Mouse (Mus musculus) left cerebral cortex, adult 2 months (tissue): ENCODE measurements at regions not wholly inside any gene's neighbourhood (a gene's known extent, or its start where the extent isn't known, plus 50 kb on each side); places are given as distances from the start of the nearest gene placed in this dataset.

Experiments
- DNase-seq, 2 experiments: peaks; one replicate each; pipeline ENCODE4 v3.0.0; 2021 to 2022; ENCODE audit warnings: low spot score in 2 of 2, mixed read lengths in 1 of 2; ENCODE audit errors: extremely low spot score in 1 of 2
- H3K27ac ChIP-seq: fragments of 200-600 bp; 2 replicates; pipeline ENCODE4 v1.8.1; 2022
- H3K4me3 ChIP-seq: fragments of 200-600 bp; 2 replicates; pipeline ENCODE4 v1.8.1; 2022
- CTCF ChIP-seq: fragments of 200-600 bp; IDR thresholded peaks from 2 replicates; pipeline ENCODE4 v1.8.1; 2022; ENCODE audit warnings: antibody characterized with exemption, mild to moderate bottlenecking, moderate library complexity
- intact Hi-C: fragments of 180-260 bp; cut with DNase I; formaldehyde crosslinking; loops from one replicate; pipeline ENCODE4 v1.15.1; 2025
- microRNA-seq, 2 experiments: library from miRNA; unstranded; fragments of <30 nt; microRNA quantifications; one replicate each; pipeline ENCODE4 v1.2.0; 2021

DNA sequence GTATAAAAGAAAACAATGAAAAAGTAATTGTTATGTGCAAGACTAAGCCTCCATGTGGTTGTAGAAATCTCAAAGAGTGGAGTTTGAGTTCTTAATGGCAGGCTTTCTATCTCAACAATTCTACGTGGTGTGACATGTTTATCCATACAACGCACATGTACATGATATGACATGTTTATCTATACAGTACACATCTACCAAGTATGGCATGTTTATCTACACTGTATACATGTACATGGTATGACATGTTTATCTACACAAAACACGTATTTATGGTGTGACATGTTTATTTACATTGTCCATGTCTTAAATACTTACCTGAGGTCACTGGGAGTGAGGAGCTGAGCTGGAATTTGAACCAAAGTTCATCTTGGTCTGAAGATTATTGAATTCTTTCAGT is 57.4 kb upstream of the Dapk1 start:
- no peak overlapping the region for H3K4me3 ChIP-seq
- no peak overlapping the region for H3K27ac ChIP-seq
- no peak for DNase-seq
- intact Hi-C loops: no loop called here
- TF ChIP-seq CTCF: no peak

DNA sequence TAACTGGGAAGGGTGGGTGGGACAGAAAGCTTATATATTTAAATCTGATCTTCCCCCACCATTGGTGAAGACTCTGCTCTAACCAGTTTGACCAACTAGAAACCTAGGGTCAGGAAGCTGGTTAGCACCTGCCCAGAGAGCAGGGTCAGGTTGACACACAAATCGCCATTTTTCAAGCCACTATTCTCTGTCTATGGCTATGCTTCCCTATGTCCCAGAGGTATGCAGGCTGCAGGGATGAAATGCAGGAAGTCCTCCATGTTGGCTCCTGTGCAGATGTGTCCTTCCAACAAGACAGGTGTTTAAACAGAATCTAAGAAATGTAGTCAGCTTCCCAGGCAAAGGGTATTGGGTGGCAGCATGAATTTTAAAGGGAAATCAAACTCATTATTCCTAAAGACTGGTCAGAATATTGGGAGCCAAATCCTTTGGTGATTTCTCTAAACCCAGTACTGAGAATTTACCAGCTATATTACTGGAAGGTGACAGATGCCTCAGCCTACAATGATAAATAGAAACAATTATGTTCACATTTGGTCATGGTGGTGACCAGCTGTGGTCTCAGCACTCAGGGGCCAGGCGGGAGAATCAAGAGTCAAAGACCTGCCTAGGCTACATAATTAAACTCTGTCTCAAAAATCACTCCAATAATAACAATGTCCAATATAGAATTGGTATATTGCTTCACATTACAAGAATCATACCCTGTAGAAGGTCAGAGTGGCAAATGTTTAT is 55.6 kb upstream of the Dapk1 start:
- intact Hi-C loops: no loop called here
- no peak overlapping the region for H3K27ac ChIP-seq
- no peak overlapping the region for H3K4me3 ChIP-seq
- DNase-seq: no peak
- no peak for TF ChIP-seq CTCF

Small RNA genes in the stretch of these regions (microRNA-seq; reads per million reads assigned to microRNA genes)
- gene Gm24999 (0 reads per million in 2 experiments), gene Gm25000 (0 reads per million in 2 experiments)
